Mouse (Mus musculus) neural tube, embryonic 12.5 days (tissue): Measurements from ENCODE around the gene Nt5c. TPM values are rescaled to one million over a fixed set of nuclear protein-coding genes. Genes with fewer than 3 reads are reported as not detected.
A peak's percentile ranks its signal among the peaks of the same experiment; 100 is the strongest.

Source experiments
- ATAC-seq: fragments of 200-750 bp; cut with Nextera tagmentation; 2 replicates; pipeline ENCODE4 v1.8.0; 2017; ENCODE audit warnings: low read depth, mild to moderate bottlenecking, moderate TSS enrichment, moderate library complexity; ENCODE audit not compliant: low FRiP score
- H3K27ac ChIP-seq: fragments of 300-500 bp; sonication (generic); 2 replicates; pipeline ENCODE4 v1.5.1; 2016
- H3K27me3 ChIP-seq: fragments of 300-500 bp; sonication (generic); replicated peaks from 2 replicates; pipeline ENCODE4 v1.6.1; 2016; ENCODE audit warnings: mild to moderate bottlenecking
- H3K36me3 ChIP-seq: fragments of 300-500 bp; sonication (generic); 2 replicates; pipeline ENCODE4 v1.6.1; 2016; ENCODE audit warnings: mild to moderate bottlenecking
- H3K4me1 ChIP-seq: fragments of 300-500 bp; sonication (generic); 2 replicates; pipeline ENCODE4 v1.6.1; 2016
- H3K4me2 ChIP-seq: fragments of 300-500 bp; sonication (generic); replicated peaks from 2 replicates; pipeline ENCODE4 v1.6.1; 2016; ENCODE audit warnings: mild to moderate bottlenecking
- H3K4me3 ChIP-seq: fragments of 300-500 bp; sonication (generic); 2 replicates; pipeline ENCODE4 v1.5.1; 2016
- H3K9ac ChIP-seq: fragments of 300-500 bp; sonication (generic); 2 replicates; pipeline ENCODE4 v1.6.1; 2016; ENCODE audit warnings: mild to moderate bottlenecking
- H3K9me3 ChIP-seq: fragments of 300-500 bp; sonication (generic); 2 replicates; pipeline ENCODE4 v1.6.1; 2016; ENCODE audit warnings: mild to moderate bottlenecking
- WGBS: fragments of 180-500 bp; shearing (Covaris S2); methylation state at CpG from one replicate; pipeline ENCODE4 v1.1.7; 2016; 5-methylcytosine and 5-hydroxymethylcytosine counted together
- polyA plus RNA-seq: library from polyadenylated mRNA; unstranded; fragments of >200 nt; fragmentation: Nextera tagmentation; extraction: Ambion mirVana; gene quantifications from 2 replicates; pipeline ENCODE4 v1.2.1, GENCODE M21; 2016

The Nt5c gene
- polyA plus RNA-seq, 1 experiment from 2014 or later: 84.8 TPM

DNA sequence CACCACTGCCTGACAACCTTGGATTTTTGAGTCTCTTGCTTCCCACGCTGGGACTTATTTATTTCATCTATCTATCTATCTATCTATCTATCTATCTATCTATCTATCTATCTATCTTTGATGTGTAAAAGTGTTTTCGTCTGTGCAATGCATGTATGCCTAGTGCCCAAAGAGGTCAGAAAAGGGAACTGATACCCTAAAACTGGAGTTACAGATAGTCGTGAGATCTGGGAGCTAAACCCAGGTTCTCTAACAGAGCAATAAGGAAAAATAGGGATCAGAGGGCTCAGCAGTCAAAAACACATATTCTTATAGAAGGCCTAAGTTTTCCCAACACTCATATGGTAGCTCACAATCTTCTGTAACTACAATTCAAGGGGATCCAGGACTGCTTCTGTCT lies 27.9 kb upstream of the Nt5c start:
- WGBS: 92% methylated on average over 3 of the region's 3 CpGs
- ATAC-seq: no peak
- H3K9ac ChIP-seq: no peak overlapping the region
- H3K4me1 ChIP-seq: no peaks in the 10 kb centered on the region
- H3K4me3 ChIP-seq: no peak overlapping the region
- no peaks in the 10 kb centered on the region for H3K27me3 ChIP-seq
- no peak overlapping the region for H3K4me2 ChIP-seq
- H3K36me3 ChIP-seq: peaks cover 16% of the 10 kb centered on the region
- no peak overlapping the region for H3K27ac ChIP-seq
- H3K9me3 ChIP-seq: no peaks in the 10 kb centered on the region

DNA sequence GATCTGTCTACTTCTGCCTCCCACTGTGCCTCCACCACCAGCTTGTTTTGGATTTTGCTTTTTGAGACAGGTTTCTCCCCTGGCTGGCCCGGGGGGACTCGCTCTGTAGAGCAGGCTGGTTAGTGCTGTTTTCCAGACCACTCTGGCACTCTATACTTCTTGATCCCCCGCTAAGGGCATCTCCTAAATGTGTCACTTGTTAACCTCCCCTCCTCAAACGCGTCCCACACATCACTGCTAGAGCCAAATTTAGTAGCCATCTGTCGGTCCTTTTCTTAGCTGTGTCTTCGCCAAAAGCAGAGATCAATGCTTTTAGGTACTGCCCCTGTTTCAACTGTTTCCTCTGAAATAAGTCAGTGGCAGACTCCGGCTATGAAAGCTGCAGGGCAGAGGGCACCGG lies 27.0 kb upstream of the Nt5c start:
- H3K27me3 ChIP-seq: no peaks in the 10 kb centered on the region
- H3K4me2 ChIP-seq: no peak overlapping the region
- H3K4me3 ChIP-seq: no peak overlapping the region
- no peak overlapping the region for H3K27ac ChIP-seq
- no peak for ATAC-seq
- 74% methylated on average over 9 of the region's 9 CpGs for WGBS
- no peaks in the 10 kb centered on the region for H3K9me3 ChIP-seq
- no peak overlapping the region for H3K9ac ChIP-seq
- H3K36me3 ChIP-seq: peaks cover 10% of the 10 kb centered on the region
- H3K4me1 ChIP-seq: no peaks in the 10 kb centered on the region

DNA sequence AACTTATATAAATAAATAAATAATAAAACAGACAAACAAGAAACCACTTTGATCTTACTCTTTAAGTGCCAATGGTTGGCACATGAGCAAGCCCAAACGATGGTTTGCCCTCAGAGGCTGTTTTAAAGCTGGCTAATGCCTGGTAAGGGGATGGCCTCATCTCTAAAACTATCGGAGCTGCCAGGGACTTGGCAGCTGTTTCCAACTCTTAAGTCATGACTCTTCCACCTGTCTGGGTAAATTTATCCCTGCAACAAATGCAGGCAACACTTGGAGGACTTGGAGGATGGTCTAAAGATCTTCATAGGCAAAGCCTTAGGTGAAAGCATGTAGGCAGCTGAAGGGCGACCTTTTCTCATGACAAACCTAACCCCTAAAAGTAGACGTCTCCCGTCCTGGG lies 25.3 kb upstream of the Nt5c start:
- no peak for ATAC-seq
- Histone ChIP-seq H3K27me3 (no peaks in the 10 kb centered on the region), H3K4me3 (no peak overlapping the region), H3K27ac (no peak overlapping the region), H3K9ac (no peak overlapping the region), H3K4me2 (no peak overlapping the region), H3K9me3 (no peaks in the 10 kb centered on the region), H3K36me3 (peaks cover under 1% of the 10 kb centered on the region; the same call in 1 of the 2 replicates), H3K4me1 (peaks cover 10% of the 10 kb centered on the region)
- WGBS: 85% methylated on average over 5 of the region's 5 CpGs

DNA sequence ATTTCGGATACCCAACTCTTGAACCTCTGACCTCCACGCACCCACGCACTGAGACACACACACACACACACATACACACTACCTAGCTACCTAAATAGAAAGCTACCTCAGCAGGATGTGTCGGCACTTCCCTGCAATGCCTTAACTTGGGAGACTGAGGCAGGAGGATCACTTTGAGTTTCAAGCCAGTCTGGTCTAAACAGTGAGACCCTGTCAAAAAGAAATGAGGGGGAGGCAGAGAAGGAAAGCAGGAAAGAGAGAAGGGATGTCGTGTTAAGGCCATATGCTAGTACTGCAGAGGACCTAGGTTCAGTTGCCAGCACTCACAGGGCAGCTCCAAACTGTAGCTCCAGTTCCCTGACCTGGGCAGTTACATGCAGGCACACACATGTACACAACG lies 23.4 kb upstream of the Nt5c start:
- WGBS: 79% methylated on average over 6 of the region's 6 CpGs
- Histone ChIP-seq H3K27ac (no peak overlapping the region), H3K4me2 (no peak overlapping the region; the same call in 1 of the 2 replicates), H3K9me3 (no peaks in the 10 kb centered on the region), H3K27me3 (no peaks in the 10 kb centered on the region), H3K36me3 (no peaks in the 10 kb centered on the region), H3K4me3 (no peak overlapping the region), H3K9ac (no peak overlapping the region), H3K4me1 (peaks cover 29% of the 10 kb centered on the region)
- no peak for ATAC-seq

DNA sequence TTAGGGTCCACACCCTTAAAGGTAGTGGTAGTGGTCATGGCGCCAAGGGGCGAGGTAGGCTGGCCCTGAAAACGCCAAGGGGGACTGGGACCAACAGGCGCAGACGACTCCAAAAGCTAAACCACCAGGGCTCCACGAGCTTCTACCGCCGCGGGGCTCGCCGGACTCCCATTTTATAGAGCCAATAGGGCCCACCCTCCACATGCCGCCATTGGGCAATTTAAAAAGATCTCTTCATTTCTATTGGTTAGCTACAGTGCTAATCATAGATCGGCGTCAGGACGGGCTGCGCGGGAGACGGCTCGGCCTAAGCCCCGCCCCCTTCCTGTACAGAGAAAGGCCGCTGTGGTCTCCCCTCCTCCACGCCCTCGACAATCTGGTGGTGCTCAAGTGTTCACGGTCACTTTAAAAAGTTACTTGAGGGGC lies 22.6 kb upstream of the Nt5c start, which contains the start of gene Jpt1:
Gene Jpt1 (minus strand): TSS at position 150 of the 426 bp plus-strand sequence.
- H3K27me3 ChIP-seq: no peaks in the 10 kb centered on the region
- H3K27ac ChIP-seq: peak within 1 kb of the TSS; percentile 58
- H3K4me3 ChIP-seq: peak within 1 kb of the TSS; percentile 95
- H3K9ac ChIP-seq: peak within 1 kb of the TSS; percentile 99
- no peaks in the 10 kb centered on the region for H3K9me3 ChIP-seq
- under 1% methylated on average over 24 of the region's 24 CpGs for WGBS
- H3K4me2 ChIP-seq: peak within 1 kb of the TSS; percentile 90
- peaks cover 33% of the 10 kb centered on the region for H3K4me1 ChIP-seq
- H3K36me3 ChIP-seq: no peaks in the 10 kb centered on the region
- peak; percentile 95 for ATAC-seq

DNA sequence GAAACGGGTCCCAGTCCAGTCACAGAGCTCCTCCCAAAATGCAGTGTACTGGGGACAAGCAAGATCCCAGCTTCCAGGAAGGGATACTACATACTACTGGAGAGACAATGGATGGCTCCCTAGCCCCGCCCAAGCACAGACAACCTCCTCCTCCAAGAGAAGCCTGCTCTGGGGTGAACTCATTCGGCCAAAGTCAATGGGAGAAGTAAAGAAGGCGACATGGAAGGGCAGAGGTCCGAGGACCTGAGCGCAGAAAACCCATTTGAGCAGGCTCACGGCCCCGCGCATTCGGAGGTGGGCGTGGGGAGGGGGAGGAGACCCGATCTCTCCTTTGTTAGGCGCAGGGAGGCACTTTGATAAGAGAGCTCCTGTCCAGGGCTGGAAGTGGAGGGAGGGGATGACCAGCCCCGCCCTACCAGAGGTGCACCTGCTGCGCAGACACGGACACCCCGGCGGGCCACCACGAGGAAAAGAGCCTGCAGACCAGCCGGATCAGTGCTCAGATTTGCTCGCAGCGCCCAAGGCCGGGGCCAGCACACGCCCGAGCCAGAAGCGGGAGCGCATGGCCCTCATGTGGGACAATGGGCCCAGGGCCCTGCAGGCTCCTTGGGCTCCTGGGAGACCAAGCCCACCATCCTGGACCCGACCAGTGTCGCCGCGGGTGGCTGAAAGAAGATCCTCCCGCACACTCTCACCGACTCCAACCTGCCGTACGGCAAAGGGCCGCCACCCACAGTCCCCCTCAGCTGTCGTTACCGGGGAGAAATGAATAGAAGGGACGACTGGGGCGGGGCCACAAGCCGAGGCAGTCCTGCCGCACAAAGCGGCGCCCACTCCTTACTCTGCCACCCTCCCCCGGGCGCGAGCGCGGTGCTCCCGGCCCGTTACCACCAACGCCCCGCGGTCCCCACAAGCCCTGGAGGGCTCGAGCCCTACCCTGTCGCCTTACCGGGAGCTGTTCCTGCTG lies 21.9 kb upstream of the Nt5c start:
- peak overlapping the region; percentile 90 for H3K4me2 ChIP-seq
- H3K4me3 ChIP-seq: peak overlapping the region; percentile 95
- H3K27ac ChIP-seq: peak overlapping the region; percentile 58
- peak; percentile 78 for ATAC-seq
- H3K36me3 ChIP-seq: peaks cover 4% of the 10 kb centered on the region
- no peaks in the 10 kb centered on the region for H3K27me3 ChIP-seq
- no peaks in the 10 kb centered on the region for H3K9me3 ChIP-seq
- H3K9ac ChIP-seq: peak overlapping the region; percentile 99
- WGBS: under 1% methylated on average over 57 of the region's 57 CpGs
- H3K4me1 ChIP-seq: peaks cover 38% of the 10 kb centered on the region

DNA sequence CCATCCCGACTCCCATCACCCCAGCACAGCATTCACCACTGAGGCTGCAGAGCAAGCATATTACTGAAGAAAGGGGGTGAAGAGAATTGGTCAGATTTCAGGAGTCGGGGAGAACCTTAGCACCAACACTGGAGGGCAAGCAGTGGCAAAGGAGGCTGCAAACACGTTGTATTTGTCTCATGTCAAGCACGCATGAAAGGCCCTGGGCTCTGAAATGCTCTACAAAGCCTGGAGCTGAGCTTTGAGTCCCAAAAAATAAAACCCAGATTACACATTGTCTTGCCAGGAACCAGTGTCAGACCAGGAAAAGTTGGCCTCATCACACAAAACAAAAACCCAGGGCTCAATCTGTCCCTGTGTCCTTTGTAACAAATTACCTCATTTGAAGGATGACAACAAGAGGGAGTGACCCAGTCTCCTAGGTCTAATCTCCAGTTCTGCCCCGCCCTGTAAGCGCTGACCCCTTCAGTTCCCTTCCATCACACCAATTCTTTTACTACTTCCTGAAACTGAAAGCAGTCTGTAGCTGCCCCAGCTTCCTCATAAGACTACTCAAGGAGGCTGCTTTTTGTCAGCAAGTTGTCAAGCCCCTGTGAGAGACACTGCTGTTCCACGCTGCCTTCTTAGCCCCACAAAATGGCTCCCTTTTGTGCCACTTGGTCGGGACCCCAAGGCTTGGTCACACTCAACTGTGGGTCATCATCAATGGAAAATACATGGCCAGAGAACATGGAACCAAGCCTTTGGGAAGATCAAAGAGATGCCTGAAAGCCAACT lies 20.9 kb upstream of the Nt5c start:
- Histone ChIP-seq H3K4me2 (peak overlapping the region; percentile 90), H3K9ac (peak overlapping the region; percentile 99), H3K36me3 (peaks cover 4% of the 10 kb centered on the region), H3K4me3 (peak overlapping the region; percentile 95), H3K27me3 (no peaks in the 10 kb centered on the region), H3K9me3 (no peaks in the 10 kb centered on the region), H3K27ac (0 out of 2 replicates have a peak overlapping the region, but pooled peaks have one; percentile 37), H3K4me1 (peaks cover 44% of the 10 kb centered on the region)
- 21% methylated on average over 8 of the region's 8 CpGs for WGBS
- no peak for ATAC-seq

DNA sequence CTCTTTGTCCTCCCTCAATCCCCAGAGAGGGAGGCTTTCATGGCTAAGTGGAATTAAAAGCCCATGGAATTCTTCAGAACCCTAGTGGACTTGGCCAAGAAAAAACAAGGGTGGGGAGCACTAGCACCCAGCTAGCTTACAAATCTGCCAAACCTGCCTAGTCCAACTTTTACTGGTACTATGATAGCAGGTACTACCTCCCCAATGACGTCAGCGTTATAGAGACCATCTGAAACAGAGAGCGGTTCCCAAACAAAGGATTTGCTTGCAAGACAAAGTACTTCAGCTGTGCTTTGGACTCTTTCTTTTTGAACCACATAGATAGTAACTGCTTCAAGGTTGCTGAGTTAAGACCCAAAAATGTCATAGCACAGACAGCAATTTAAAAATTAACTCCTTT lies 20.3 kb upstream of the Nt5c start:
- Histone ChIP-seq H3K27me3 (no peaks in the 10 kb centered on the region), H3K4me2 (peak overlapping the region; percentile 90), H3K4me1 (peaks cover 50% of the 10 kb centered on the region), H3K27ac (no peak overlapping the region), H3K9me3 (no peaks in the 10 kb centered on the region), H3K9ac (peak overlapping the region; percentile 99), H3K4me3 (peak overlapping the region; percentile 95), H3K36me3 (peaks cover 4% of the 10 kb centered on the region)
- ATAC-seq: no peak
- WGBS: 41% methylated on average over 3 of the region's 3 CpGs

DNA sequence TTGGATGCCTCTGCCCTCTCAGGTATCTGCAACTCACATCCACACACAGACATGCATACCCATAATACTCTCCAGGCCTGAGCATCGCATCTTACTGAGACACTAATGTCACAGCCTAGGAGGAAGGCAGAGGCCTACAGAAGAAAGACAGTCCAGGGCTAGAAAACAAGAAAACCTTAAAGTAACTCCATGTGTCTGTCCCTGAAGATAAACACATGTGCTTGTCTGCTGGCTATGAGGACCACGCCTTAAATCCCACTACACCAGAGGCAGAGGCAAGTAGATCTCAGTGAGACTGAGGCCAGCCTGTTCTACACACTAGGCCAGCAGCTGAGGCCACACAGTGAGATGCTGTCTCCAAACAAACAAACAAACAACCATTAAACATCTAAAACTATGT lies 19.5 kb upstream of the Nt5c start:
- Histone ChIP-seq H3K4me1 (peaks cover 52% of the 10 kb centered on the region), H3K9ac (peak overlapping the region; percentile 99), H3K27ac (no peak overlapping the region), H3K9me3 (no peaks in the 10 kb centered on the region), H3K36me3 (peaks cover 4% of the 10 kb centered on the region), H3K27me3 (no peaks in the 10 kb centered on the region), H3K4me2 (peak overlapping the region; percentile 90), H3K4me3 (peak overlapping the region; percentile 95)
- WGBS: 81% methylated on average over 2 of the region's 2 CpGs
- ATAC-seq: no peak

DNA sequence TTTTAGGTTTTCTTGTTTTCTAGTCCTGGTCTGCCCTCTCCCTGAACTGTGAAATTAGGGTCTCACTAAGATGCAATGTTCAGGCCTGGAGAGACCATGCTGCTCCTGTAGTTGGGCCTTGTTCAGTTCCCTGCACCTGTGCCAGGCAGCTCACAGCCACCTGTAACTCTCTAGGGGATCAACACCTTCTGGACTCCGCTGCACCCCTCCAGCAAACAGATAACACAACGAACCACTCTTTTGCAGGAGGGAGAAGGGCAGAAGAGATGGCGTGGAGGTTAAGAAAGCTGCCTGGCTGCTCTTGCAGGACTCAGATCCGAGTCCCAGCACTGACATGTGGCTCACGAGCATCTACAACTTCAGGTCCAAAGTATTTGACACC lies 18.8 kb upstream of the Nt5c start:
- peak overlapping the region; percentile 90 for H3K4me2 ChIP-seq
- no peaks in the 10 kb centered on the region for H3K27me3 ChIP-seq
- no peak overlapping the region for H3K27ac ChIP-seq
- no peaks in the 10 kb centered on the region for H3K9me3 ChIP-seq
- H3K4me1 ChIP-seq: peaks cover 55% of the 10 kb centered on the region
- peak overlapping the region; percentile 99; the same call in 1 of the 2 replicates for H3K9ac ChIP-seq
- peak overlapping the region; percentile 14 for H3K4me3 ChIP-seq
- no peak for ATAC-seq
- peaks cover 4% of the 10 kb centered on the region for H3K36me3 ChIP-seq
- 53% methylated on average over 5 of the region's 5 CpGs for WGBS

DNA sequence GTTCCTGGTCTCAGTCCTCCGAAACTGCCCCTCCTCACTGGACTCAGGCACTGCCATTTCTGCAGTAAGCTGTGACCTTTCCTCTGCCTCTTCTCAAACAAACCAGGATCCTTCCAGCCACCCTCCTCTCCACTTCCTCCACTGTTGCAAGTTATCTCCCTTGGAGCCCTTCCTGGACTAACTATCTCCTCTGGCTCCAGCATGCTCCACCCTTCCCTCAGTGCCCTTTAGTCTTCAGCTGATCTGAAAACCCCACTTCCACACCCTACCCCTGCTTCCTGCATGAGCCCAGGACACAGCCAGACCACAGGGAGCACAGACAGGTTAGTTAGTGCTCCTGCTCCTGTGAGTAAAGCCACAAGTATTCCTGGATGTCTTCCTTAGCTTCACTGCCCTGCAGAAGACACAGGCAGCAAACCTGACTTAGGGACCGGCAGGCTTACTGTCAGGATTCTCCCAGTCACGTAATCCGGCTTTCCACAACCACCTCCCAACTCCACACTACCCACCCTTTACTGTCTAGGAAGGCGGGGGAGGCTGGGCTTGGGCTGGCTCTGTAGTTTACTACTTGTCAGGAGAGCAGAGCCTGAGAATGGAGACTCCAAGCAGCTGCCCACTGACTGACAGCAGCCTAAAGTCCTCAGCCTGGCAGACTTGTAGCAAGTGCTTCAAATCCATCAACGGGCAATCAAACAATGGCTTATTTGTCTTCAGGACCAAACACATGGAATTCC lies 18.3 kb upstream of the Nt5c start:
- H3K27ac ChIP-seq: no peak overlapping the region; the same call in 1 of the 2 replicates

More for the DNA sequence above, 18.3 kb upstream of the Nt5c start:
- ATAC-seq: no peak
- 41% methylated on average over 6 of the region's 6 CpGs for WGBS
- Histone ChIP-seq H3K4me2 (peak overlapping the region; percentile 90), H3K4me3 (peak overlapping the region; percentile 11; the same call in 1 of the 2 replicates), H3K4me1 (peaks cover 55% of the 10 kb centered on the region), H3K27me3 (no peaks in the 10 kb centered on the region), H3K9me3 (no peaks in the 10 kb centered on the region), H3K36me3 (peaks cover 4% of the 10 kb centered on the region), H3K9ac (peak overlapping the region; percentile 48)
